Mouse (Mus musculus) olfactory bulb, adult 2 months (tissue): ENCODE data around the gene Sdhb.

ENCODE experiments used
- CTCF ChIP-seq: fragments of 200-500 bp; IDR thresholded peaks from 2 replicates; pipeline ENCODE4 v1.5.1; 2012; ENCODE audit warnings: low read depth, mild to moderate bottlenecking, low read length, moderate library complexity; ENCODE audit not compliant: insufficient read depth
- POLR2A ChIP-seq: fragments of 200-500 bp; IDR thresholded peaks from 2 replicates; pipeline ENCODE4 v1.6.1; 2012; ENCODE audit warnings: mild to moderate bottlenecking, low read depth, low read length, moderate library complexity; ENCODE audit not compliant: insufficient read depth

DNA sequence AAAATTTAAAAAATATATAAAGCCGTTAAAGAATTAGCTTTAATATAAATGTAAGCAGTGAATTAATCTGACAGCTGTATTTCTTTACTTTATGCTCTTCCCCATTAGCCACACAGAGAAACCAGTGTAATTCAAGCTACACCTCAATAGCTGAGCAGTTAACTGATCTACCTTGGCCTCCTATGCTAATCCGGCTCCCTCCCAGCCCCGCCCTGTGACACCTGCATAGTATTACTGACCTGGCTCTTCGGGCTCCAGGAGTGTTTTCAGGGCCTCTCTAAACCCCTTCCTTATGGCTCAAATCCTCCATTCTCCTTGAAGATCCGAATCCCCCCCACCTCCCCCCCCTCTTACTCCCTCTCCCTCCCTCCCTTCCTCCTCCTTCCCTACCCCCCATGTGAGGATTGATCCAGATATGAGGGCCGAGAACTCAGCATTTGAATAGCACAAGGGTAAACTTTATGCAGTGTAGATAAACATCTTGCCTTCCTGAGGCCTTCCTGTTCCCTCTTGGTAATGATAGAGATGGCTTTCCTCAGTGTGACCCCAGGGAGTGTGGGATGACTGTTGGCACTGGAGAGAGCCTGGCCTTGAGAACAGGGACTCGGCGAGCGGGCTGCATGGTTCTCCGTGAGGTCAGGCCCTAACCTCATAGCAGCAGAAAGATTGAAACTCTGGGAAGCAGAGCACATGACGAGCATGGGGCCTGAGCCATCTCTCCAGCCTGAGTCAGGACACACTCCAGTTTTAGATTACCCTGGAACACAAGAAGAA is 6.6 kb downstream of the Sdhb start:
- TF ChIP-seq CTCF (no peak), POLR2A (no peak)
